Mouse (Mus musculus): ENCODE data around the gene 1600014C23Rik.

The 1600014C23Rik gene

GRCm38 (mm10) chr17:45751359-45751758 lies 17.7 kb upstream of the 1600014C23Rik start:
- DNase-seq: no peak

DNA sequence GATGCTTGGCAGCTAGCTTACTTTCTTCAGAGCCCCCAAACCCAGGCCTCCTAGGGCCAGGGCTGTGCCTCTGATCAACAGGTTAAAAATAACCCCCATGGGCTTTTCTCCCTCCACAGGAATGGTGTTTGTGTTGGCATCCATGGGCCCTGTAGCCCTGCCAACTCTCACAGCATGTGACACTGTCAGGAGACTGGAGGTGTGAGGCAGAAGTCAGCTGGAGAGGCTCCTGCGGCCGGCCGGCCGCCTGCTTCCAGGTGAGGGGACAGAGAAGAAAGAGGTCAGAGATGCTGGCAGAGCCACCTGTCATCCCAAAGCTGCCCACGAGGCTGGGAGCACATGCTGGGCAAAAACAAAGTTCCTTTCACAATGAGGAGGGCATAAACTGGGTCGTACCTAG lies 15.5 kb upstream of the 1600014C23Rik start:
- DNase-seq: no peak

GRCm38 (mm10) chr17:45747858-45748785 lies 14.5 kb upstream of the 1600014C23Rik start:
- DNase-seq: peak; percentile 33

- DNase-seq: no peak
Measured at GRCm38 (mm10) chr17:45747293-45747692, 13.6 kb upstream of the 1600014C23Rik start.

DNA sequence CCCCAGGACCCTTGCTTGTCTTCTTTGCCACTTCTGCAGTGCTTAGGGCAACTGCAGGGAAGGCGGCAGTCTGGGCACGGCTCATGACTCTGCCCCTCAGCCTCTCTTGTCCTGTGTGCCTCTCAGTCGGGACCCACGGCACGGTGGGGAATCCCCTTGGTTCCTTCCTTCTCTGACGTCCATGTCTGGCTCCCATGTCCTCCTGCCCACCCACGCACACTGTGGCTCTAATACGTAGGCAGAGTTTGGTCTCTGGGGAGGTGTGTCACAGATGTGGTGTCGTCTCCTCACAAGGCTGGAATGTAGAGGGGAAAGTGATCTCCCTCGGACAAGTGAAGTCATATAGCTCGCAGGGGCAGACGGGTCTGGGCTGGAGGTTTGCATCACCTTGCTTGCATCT lies 13.1 kb upstream of the 1600014C23Rik start:
- DNase-seq: no peak

GRCm38 (mm10) chr17:45745629-45746028 lies 12.0 kb upstream of the 1600014C23Rik start:
- no peak for DNase-seq

DNA sequence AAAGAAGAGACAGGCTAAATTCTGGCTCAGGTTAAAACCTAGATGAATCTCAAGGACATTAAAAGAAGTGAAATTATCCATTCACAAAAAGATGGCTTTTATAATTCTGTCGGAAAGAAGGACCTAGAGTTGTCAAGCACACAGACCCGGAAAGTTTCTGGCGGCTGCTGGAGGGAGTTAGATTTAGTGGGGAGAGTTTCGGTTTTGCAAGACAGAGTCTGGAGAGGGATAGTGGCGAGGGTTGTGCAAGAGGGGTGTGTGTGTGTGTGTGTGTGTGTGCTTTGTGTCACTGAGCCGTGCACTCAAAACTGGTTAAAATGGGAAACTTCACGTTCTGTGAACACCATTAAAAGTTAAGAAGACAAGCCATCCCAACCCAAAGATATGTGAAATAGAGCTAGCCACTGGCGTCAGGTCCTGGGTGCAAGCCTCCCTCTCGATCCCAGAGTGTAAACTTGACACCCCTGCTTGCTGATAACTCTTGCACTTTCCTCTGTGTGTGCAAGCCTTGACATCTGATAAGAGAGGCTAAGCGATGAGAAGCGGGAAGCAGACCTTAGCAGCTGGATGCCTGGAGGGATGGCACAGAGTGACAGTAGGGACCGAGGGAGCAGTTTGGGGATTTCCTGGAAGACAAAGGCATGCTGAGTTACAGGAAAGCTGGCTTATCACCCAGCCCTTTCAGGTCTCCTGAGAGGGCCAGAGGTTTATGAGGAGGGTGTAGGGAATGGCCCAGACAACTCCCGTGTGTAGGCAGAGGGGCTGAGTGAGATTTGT lies 8.9 kb upstream of the 1600014C23Rik start:
- no peak for DNase-seq

DNA sequence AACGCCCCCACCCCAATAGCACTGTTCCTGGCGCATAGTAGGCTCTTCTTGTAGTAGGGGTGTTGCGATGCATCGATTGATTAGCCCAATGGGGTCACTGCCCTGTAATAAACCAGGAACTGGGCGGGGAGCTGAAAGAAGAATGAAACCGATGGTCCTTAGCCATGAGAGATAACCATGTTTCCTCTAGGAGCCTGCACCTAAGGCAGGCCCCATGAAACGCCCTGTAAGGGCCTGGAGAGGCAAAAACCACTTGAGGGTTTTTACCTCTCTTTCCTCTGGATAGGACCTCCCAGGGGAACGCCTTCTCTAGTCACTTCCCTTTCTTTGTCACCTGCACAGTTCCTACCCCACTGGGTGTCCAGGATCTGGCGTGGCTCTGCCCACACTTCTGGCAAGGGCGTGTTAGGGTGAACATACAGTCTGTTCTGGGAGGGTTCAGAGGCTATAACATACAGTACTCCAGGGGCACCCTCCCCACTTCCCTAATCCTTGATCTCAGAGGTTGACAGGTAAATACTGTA lies 3.5 kb upstream of the 1600014C23Rik start:
- DNase-seq: peak; percentile 16

GRCm38 (mm10) chr17:45736311-45737077 lies 2.9 kb upstream of the 1600014C23Rik start:
- DNase-seq: peak; percentile 93

GRCm38 (mm10) chr17:45735382-45736310 lies 2.0 kb upstream of the 1600014C23Rik start:
- peak; percentile 83 for DNase-seq

- DNase-seq: no peak
Measured at GRCm38 (mm10) chr17:45734881-45735280, 1.2 kb upstream of the 1600014C23Rik start.

GRCm38 (mm10) chr17:45734333-45734732 lies 689 bp upstream of the 1600014C23Rik start:
- no peak for DNase-seq

DNA sequence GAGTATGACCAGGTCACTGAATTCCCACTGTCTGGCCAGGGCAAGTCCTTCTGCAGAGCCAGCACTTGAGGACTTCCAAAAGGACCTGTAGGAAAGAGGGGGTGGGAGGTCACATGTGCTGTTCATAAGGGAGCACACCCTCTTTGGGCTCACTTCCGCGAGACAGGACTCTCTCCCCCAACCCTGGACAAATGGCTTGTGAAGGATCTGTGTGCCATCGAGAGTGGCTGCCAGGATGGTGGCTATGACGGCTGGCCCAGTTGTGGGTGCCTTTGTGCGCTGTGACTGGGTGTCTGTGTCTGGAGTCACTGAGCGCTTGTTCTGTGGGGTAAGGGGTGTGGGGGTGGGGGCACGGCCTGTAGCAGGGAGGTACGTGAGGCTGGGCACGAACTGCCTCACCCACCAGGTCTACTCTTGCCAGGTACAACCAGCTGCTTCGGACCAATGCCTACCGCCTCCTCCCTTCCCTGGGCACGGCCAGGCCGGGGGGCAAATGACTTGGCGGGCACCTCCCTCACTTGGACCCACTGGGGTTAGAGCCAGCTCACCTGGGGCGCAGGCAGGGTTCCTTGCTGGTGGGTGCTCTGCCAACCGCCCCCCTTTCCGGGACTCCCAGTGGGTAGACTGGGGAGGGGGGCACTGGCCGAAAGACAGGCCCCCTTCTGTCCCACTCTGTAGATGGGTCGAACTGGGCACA lies 458 bp downstream of the 1600014C23Rik start:
- no peak for DNase-seq

DNA sequence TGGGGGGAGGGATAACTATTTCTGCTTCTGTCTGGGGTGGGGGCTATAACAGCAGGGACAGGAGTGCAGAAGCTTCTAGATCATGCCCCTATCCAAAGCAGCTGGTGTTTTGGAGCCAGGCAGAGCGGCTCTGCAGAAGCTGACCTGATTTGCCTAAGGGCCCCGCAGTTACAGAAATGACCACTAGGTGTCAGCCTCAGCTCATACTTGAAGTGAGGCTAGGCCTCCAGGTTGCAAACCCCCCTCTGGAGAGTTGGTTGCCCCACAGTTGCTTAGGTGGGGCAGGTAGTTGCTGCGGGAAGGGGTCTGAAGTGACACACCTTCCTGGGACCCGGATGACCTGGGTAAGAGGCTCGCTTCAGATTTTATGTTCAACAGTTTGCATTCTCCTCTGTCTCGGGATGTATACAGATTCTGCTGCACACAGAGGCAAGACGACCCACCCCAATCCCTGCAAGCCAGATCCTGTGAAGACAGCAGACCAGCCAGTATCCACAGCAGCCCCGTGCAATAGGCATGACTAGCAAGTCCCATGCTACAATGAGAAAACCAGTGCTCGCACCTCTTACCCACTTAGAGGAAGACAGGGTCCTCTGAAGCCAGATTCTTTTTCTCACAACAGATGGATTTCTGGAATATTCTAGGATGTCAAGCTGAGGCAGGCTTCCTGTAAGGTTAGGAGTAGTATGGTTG lies 2.3 kb downstream of the 1600014C23Rik start:
- peak; percentile 90 for DNase-seq

DNA sequence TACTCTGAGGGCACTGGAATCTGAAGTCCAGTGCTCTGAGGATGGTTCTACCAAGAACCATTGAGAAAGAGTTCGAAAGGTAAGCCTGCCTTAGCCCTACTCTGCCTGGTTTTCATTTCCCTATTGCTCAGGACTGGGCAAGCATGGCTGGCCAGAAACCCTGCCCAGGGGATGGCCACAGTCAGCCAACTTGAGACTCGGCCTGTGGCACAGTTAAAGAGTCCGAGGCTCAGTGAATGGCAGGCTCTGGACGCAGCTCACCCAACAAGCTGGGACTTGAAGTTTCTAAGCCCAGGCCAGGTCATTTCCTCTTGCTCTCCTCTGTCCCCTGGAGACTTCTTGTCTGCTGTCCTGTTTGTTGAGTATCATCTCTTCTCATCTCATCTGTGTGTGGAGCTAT lies 2.9 kb downstream of the 1600014C23Rik start:
- no peak for DNase-seq

DNA sequence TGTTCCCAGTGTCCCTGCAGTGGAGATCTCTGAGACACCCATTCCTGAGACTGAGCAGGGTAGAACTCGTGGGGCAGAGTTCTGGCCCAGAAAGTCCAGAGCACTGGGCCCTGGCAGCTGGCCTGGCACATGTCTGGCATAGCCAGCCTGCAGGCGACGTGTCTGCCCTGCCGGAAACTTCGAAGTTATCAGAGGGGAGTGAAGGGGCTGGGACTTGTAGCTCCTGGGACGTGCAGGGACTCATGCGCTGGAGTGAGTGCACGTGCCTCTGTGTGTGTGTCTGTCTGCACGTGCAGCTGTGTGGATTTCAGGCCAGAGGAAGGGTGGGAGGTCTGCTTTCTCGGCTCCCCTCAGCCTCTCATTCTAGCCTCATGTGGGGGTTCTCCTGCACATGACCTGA lies 4.3 kb downstream of the 1600014C23Rik start:
- no peak for DNase-seq

- DNase-seq: no peak
Measured at GRCm38 (mm10) chr17:45727983-45728723, 5.5 kb downstream of the 1600014C23Rik start.

GRCm38 (mm10) chr17:45727481-45727880 lies 6.2 kb downstream of the 1600014C23Rik start:
- DNase-seq: no peak

- DNase-seq: peak; percentile 29
Measured at GRCm38 (mm10) chr17:45726249-45726648, 7.4 kb downstream of the 1600014C23Rik start.

- DNase-seq: no peak
Measured at GRCm38 (mm10) chr17:45724574-45724921, 9.1 kb downstream of the 1600014C23Rik start.

Data from thymus, postnatal 14 days (tissue).